Mouse (Mus musculus): ENCODE measurements around the gene Dip2c. TPM values are rescaled to one million over a fixed set of nuclear protein-coding genes. Genes with fewer than 3 reads are reported as not detected.
A peak's percentile ranks its signal among the peaks of the same experiment; 100 is the strongest.

Dip2c gene
- polyA plus RNA-seq, 1 experiment from 2014 or later = 4.3 TPM

DNA sequence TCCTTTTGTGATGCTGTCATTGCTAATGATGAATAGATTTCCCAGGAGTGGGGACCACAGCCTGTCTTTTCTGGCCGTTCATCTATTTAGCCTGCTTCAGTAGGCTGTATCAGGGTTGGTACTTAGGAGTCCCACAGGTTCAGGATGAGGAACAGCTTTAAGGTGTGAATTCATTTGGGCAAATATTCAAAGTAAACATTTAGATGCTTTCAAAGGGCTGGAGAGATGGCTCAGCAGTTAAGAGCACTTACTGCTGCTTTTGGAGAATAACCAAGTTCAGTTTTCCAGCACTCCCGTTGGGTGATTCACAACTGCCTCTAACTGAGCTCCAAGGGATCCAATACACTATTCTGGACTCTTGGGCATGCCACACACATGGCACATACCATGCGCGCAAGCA is 38.4 kb downstream of the Dip2c start:
- no peak for ATAC-seq (ENCODE audit: low FRiP score, low TSS enrichment)
- Histone ChIP-seq H3K27ac (ENCODE audit: low read length) (no peak overlapping the region), H3K9ac (replicated peaks; ENCODE audit: low read length) (no peak overlapping the region), H3K4me1 (ENCODE audit: insufficient read depth, low read length) (peaks cover 11% of the 10 kb centered on the region), H3K4me2 (replicated peaks; ENCODE audit: low read depth, low read length) (no peak overlapping the region), H3K4me3 (ENCODE audit: low read length) (no peak overlapping the region), H3K9me3 (ENCODE audit: low read length) (no peaks in the 10 kb centered on the region), H3K36me3 (ENCODE audit: insufficient read depth, low read length) (no peaks in the 10 kb centered on the region), H3K27me3 (ENCODE audit: insufficient read depth, low read length) (no peaks in the 10 kb centered on the region)
- 75% methylated on average over 4 of the region's 4 CpGs for WGBS

DNA sequence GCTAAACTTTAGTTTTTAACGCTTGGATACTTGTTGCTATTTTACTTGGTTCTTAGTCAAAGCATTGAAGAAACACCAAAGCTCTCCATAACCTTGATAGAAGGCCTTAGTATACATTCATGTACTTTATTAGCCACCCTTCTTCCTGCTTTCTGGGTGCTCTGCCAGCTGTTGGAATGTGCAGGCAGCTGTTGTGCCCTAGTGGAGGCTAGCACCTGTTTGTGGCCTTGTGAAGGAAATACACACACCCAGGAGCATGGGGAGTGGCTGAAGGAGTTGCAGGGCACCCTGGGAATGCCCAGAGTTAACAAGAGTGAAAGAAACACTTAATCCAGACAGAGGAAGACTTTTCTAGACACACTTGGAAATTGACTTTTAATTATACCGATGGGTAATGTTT is 43.4 kb downstream of the Dip2c start:
- Histone ChIP-seq H3K4me1 (ENCODE audit: insufficient read depth, low read length) (no peaks in the 10 kb centered on the region), H3K4me3 (ENCODE audit: low read length) (no peak overlapping the region), H3K27me3 (ENCODE audit: insufficient read depth, low read length) (no peaks in the 10 kb centered on the region), H3K27ac (ENCODE audit: low read length) (no peak overlapping the region), H3K36me3 (ENCODE audit: insufficient read depth, low read length) (no peaks in the 10 kb centered on the region), H3K9me3 (ENCODE audit: low read length) (no peaks in the 10 kb centered on the region), H3K4me2 (replicated peaks; ENCODE audit: low read depth, low read length) (no peak overlapping the region), H3K9ac (replicated peaks; ENCODE audit: low read length) (no peak overlapping the region)
- 87% methylated on average over 2 of the region's 2 CpGs for WGBS
- no peak for ATAC-seq (ENCODE audit: low FRiP score, low TSS enrichment)

DNA sequence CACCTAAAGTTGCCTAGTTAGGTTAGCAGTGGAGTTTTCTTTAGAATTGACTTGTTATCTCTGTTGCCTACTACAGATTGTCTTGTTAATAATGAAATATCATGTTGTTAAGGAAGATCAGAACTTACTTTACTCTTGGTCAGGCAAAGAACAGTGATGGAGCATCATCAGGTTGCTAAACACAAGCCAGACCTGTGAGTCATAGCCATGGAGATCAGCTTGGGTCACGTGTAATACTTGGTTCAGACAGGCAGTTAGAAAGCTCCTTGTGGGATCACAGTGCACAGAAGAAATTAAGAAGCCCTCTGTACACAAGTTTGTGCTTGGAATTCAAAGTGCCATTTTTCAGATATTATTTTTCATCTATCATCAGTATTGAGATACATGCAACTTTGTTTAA is 48.9 kb downstream of the Dip2c start:
- 66% methylated on average over 1 of the region's 1 CpGs for WGBS
- no peaks in the 10 kb centered on the region for H3K36me3 ChIP-seq (ENCODE audit: insufficient read depth, low read length)
- H3K27me3 ChIP-seq (ENCODE audit: insufficient read depth, low read length) = no peaks in the 10 kb centered on the region
- no peak overlapping the region for H3K27ac ChIP-seq (ENCODE audit: low read length)
- no peak overlapping the region for H3K4me3 ChIP-seq (ENCODE audit: low read length)
- no peak overlapping the region for H3K4me2 ChIP-seq (replicated peaks; ENCODE audit: low read depth, low read length)
- no peak for ATAC-seq (ENCODE audit: low FRiP score, low TSS enrichment)
- H3K4me1 ChIP-seq (ENCODE audit: insufficient read depth, low read length) = no peaks in the 10 kb centered on the region
- H3K9me3 ChIP-seq (ENCODE audit: low read length) = no peaks in the 10 kb centered on the region
- no peak overlapping the region for H3K9ac ChIP-seq (replicated peaks; ENCODE audit: low read length)

DNA sequence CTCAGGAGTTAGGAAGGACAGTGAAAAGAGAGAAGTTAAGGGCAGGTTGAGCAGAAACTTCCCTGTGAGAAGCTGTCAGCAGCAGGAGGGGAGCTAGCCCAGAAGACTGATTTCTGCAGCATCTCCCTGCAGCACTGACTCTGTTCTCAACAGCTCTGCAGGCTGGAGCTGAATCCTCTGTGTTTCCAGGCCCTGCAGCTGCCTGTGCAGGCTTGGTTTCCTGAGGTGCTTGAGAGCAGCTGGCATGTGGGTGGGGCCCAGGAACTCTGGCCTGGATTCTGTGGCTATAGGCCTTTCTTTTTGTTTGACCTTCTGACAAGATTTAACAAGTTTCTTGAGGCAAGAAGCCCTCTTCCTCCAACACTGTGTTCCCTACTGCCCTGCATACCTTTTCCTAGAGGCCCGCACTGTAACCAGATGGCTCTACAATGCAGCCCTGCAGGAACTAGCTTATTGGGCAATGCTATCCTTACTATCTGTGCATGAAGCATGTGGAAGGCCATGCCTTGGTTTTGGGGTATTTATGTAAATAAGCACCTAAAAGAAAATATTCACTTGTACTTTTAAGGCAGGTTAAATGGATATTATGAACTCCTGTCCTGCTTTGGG is 53.1 kb downstream of the Dip2c start:
- Histone ChIP-seq H3K4me1 (ENCODE audit: insufficient read depth, low read length) (no peaks in the 10 kb centered on the region), H3K27ac (ENCODE audit: low read length) (no peak overlapping the region), H3K36me3 (ENCODE audit: insufficient read depth, low read length) (no peaks in the 10 kb centered on the region), H3K4me3 (ENCODE audit: low read length) (no peak overlapping the region), H3K9me3 (ENCODE audit: low read length) (no peaks in the 10 kb centered on the region), H3K4me2 (replicated peaks; ENCODE audit: low read depth, low read length) (no peak overlapping the region), H3K9ac (replicated peaks; ENCODE audit: low read length) (no peak overlapping the region), H3K27me3 (ENCODE audit: insufficient read depth, low read length) (no peaks in the 10 kb centered on the region)
- WGBS = 67% methylated on average over 1 of the region's 1 CpGs
- ATAC-seq (ENCODE audit: low FRiP score, low TSS enrichment) = peak; percentile 42; the same call in 1 of the 2 replicates

DNA sequence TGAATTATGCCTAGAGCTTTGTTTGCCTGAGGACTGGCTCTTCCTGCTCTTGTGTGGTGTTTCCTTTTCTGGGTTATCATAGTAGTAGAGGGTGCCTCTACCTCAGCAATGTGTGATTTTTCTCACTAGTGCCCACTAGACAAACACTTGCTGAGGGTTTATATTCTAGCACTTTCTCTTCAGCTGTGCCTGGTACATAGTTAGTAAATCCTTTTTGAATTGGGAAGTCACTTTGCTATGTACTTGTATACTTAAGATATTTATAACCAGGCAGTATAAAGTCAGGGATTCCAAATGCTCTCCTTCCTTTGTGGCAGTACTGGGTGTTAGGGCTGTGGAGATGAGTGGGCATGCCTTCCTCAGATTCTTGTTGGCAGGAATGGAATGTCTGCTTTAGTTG is 56.9 kb downstream of the Dip2c start:
- Histone ChIP-seq H3K4me1 (ENCODE audit: insufficient read depth, low read length) (no peaks in the 10 kb centered on the region), H3K4me3 (ENCODE audit: low read length) (no peak overlapping the region), H3K9ac (replicated peaks; ENCODE audit: low read length) (no peak overlapping the region), H3K27me3 (ENCODE audit: insufficient read depth, low read length) (no peaks in the 10 kb centered on the region), H3K36me3 (ENCODE audit: insufficient read depth, low read length) (no peaks in the 10 kb centered on the region), H3K27ac (ENCODE audit: low read length) (no peak overlapping the region), H3K4me2 (replicated peaks; ENCODE audit: low read depth, low read length) (no peak overlapping the region), H3K9me3 (ENCODE audit: low read length) (no peaks in the 10 kb centered on the region)
- no peak for ATAC-seq (ENCODE audit: low FRiP score, low TSS enrichment)

DNA sequence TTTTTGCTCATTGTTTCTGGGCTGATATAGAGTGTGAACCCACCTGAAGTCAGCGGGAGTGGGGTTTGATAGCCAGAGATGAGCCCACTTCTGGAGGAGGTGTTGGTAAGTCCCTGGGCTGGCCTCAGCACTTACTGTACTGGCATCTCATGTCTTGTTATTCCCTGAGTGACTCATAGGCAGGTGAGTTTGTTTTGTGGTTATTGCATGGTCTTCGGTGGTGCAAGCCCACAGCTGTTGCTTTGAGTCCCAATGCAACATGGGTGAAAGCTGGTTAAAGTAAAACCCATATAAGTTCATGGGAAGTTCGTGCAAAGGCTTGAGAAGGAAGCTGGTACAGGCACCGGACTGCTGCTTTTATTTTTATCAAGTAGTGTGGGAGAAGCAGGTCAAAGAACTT is 64.0 kb downstream of the Dip2c start:
- H3K36me3 ChIP-seq (ENCODE audit: insufficient read depth, low read length) = no peaks in the 10 kb centered on the region
- H3K9ac ChIP-seq (replicated peaks; ENCODE audit: low read length) = no peak overlapping the region
- no peak for ATAC-seq (ENCODE audit: low FRiP score, low TSS enrichment)
- 72% methylated on average over 4 of the region's 4 CpGs for WGBS
- no peaks in the 10 kb centered on the region for H3K27me3 ChIP-seq (ENCODE audit: insufficient read depth, low read length)
- H3K4me3 ChIP-seq (ENCODE audit: low read length) = no peak overlapping the region
- no peak overlapping the region for H3K27ac ChIP-seq (ENCODE audit: low read length)
- no peaks in the 10 kb centered on the region for H3K4me1 ChIP-seq (ENCODE audit: insufficient read depth, low read length)
- no peak overlapping the region for H3K4me2 ChIP-seq (replicated peaks; ENCODE audit: low read depth, low read length)
- no peaks in the 10 kb centered on the region for H3K9me3 ChIP-seq (ENCODE audit: low read length)

DNA sequence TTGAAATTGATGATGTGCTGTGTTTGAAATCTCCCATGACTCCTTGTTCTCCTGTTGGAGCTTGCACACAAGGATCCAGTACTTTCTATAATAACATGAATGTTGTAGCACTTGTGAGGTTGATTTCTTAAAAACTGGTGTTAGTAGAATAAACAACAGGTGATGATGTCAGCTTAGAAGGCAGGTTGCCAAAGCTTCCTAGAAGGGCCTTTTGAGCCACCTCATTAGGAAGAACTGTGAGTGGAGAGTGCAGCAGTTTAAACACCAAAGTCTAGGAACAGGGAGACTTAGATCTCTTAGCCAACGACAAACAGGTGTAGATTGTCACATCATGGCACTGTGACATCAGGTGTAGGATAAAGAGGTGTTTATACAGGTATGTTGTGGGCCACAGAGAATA is 66.4 kb downstream of the Dip2c start:
- Histone ChIP-seq H3K4me2 (replicated peaks; ENCODE audit: low read depth, low read length) (no peak overlapping the region), H3K9ac (replicated peaks; ENCODE audit: low read length) (no peak overlapping the region), H3K27ac (ENCODE audit: low read length) (no peak overlapping the region), H3K9me3 (ENCODE audit: low read length) (no peaks in the 10 kb centered on the region), H3K36me3 (ENCODE audit: insufficient read depth, low read length) (no peaks in the 10 kb centered on the region), H3K4me1 (ENCODE audit: insufficient read depth, low read length) (no peaks in the 10 kb centered on the region), H3K27me3 (ENCODE audit: insufficient read depth, low read length) (no peaks in the 10 kb centered on the region), H3K4me3 (ENCODE audit: low read length) (no peak overlapping the region)
- 83% methylated on average over 1 of the region's 1 CpGs for WGBS
- no peak for ATAC-seq (ENCODE audit: low FRiP score, low TSS enrichment)

DNA sequence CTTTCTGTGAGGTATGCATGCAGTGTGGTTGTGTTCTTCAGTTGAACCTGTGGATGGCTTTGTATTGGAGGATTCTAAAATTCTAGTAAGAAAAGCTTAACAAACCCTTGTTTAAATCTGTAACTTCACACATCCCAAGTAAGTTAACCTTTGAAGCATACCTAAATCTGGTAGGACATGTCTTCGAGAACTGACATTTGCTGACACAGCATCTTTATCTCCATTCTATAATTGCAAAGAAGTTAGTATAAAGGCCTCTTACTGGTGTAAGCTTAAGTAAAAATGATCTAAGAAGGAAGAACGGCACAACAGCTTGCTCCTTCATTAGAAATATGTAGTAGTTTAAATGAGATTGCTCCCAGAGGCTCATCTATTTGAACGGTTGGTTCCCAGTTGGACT is 71.1 kb downstream of the Dip2c start:
- ATAC-seq (ENCODE audit: low FRiP score, low TSS enrichment) = no peak
- no peak overlapping the region for H3K9ac ChIP-seq (replicated peaks; ENCODE audit: low read length)
- no peaks in the 10 kb centered on the region for H3K27me3 ChIP-seq (ENCODE audit: insufficient read depth, low read length)
- no peaks in the 10 kb centered on the region for H3K36me3 ChIP-seq (ENCODE audit: insufficient read depth, low read length)
- H3K27ac ChIP-seq (ENCODE audit: low read length) = no peak overlapping the region
- no peak overlapping the region for H3K4me2 ChIP-seq (replicated peaks; ENCODE audit: low read depth, low read length)
- H3K4me1 ChIP-seq (ENCODE audit: insufficient read depth, low read length) = peaks cover 9% of the 10 kb centered on the region; the same call in 1 of the 2 replicates
- 89% methylated on average over 3 of the region's 3 CpGs for WGBS
- H3K4me3 ChIP-seq (ENCODE audit: low read length) = no peak overlapping the region
- H3K9me3 ChIP-seq (ENCODE audit: low read length) = no peaks in the 10 kb centered on the region

DNA sequence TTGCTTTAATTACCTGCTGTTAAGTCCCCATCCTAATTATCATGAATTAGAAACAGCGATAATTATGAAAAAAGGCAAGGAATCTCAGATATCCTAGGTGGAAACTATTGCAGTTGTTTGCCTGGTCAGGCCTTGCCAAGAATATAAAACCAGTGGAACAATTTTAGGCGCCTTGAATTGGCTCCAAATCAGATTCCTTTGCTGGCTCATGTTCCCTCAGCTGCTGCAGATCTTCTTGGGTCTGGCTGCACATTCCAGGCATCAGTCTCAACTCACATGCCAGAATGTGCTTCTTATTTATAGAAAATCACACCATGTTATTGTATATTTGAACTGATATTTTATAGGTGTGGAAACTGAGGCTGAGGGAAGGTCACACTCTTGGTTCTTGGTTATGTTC is 74.3 kb downstream of the Dip2c start:
- no peak overlapping the region for H3K9ac ChIP-seq (replicated peaks; ENCODE audit: low read length)
- H3K27me3 ChIP-seq (ENCODE audit: insufficient read depth, low read length) = no peaks in the 10 kb centered on the region
- ATAC-seq (ENCODE audit: low FRiP score, low TSS enrichment) = no peak
- no peaks in the 10 kb centered on the region for H3K36me3 ChIP-seq (ENCODE audit: insufficient read depth, low read length)
- 70% methylated on average over 2 of the region's 2 CpGs for WGBS
- no peak overlapping the region for H3K27ac ChIP-seq (ENCODE audit: low read length)
- H3K9me3 ChIP-seq (ENCODE audit: low read length) = no peaks in the 10 kb centered on the region
- H3K4me3 ChIP-seq (ENCODE audit: low read length) = no peak overlapping the region
- peaks cover 9% of the 10 kb centered on the region; the same call in 1 of the 2 replicates for H3K4me1 ChIP-seq (ENCODE audit: insufficient read depth, low read length)
- no peak overlapping the region for H3K4me2 ChIP-seq (replicated peaks; ENCODE audit: low read depth, low read length)

DNA sequence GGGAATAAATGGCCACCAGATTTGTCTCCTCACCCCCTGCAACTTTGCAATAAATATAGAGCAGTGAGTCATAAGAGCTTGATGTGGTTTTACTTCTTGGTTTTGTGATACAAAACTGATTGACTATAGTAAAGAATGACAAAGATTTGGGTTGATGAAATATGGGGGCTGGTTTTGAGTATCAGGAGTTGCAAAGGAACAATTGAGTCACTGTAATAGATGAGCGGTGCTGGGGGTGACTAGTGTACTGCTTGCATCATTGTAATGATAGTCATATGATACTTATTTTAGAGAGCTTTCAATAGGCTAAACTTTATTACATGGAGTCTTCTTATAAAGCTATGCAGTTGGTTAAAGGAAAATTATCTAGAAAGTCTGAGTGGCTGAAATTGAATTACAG is 77.6 kb downstream of the Dip2c start:
- Histone ChIP-seq H3K9ac (replicated peaks; ENCODE audit: low read length) (no peak overlapping the region), H3K27ac (ENCODE audit: low read length) (no peak overlapping the region), H3K9me3 (ENCODE audit: low read length) (no peaks in the 10 kb centered on the region), H3K4me3 (ENCODE audit: low read length) (no peak overlapping the region), H3K4me2 (replicated peaks; ENCODE audit: low read depth, low read length) (no peak overlapping the region), H3K4me1 (ENCODE audit: insufficient read depth, low read length) (peaks cover 9% of the 10 kb centered on the region; the same call in 1 of the 2 replicates), H3K36me3 (ENCODE audit: insufficient read depth, low read length) (no peaks in the 10 kb centered on the region), H3K27me3 (ENCODE audit: insufficient read depth, low read length) (no peaks in the 10 kb centered on the region)
- no peak for ATAC-seq (ENCODE audit: low FRiP score, low TSS enrichment)
- 86% methylated on average over 1 of the region's 1 CpGs for WGBS
